ENCODE assay signal across 8 mouse cellular contexts in the genomic region with DNA sequence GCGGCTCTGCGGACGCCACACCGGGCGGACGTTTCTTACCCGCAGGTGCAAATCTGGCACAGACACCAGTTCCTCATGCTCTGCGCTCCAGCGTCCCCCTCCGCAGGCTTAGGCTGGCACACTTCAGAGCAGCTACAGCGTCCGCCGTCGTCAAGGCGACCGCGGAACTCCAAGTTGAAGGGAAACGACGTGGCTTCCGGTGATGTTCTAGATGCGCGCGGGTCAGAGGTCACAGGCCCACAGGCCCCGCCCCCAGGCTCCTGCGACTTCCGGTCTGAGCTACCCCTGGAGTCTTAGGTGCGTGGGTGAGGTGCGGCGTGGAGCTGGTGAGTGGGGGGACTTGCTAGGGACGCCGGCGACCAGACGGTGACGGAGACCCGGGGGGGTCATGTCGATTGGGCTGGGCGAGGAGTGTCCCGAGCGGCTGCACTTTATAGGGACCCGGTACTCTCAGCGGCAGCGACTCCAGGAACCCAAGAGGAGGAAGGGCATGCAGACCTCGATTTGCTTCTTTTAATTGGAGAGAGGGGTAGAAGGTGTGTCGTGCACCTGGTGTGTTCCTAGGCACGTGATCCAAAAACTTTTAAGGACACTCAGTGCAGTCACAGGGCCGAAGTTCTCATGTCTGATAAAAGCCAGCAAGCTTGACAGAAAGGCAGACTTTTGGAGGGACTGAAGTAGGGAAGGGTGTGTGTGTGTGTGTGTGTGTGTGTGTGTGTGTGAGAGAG. TPM values are rescaled to one million over a fixed set of nuclear protein-coding genes. Genes with fewer than 3 reads are reported as not detected.
DNase-seq lines count a peak whose midpoint lies in the region; ATAC-seq and TF ChIP-seq lines count a peak whose summit lies in the region.

A gene (minus strand): TSS at position 176 of the 728 bp plus-strand sequence.
A gene (plus strand): TSS at position 262 of the 728 bp plus-strand sequence.

- peak; percentile 100 for ATAC-seq in forebrain, embryonic 15.5 days (replicated peaks)
- peak; percentile 99 for ATAC-seq in neutrophil, adult 5-6 weeks (ENCODE audit: extremely low read depth, insufficient number of reproducible peaks, low FRiP score, poor library complexity, severe bottlenecking)

- intact Hi-C loops in heart, postnatal 25 days (cut with DNase I), result no loop called here

- peak within 1 kb of the TSS; percentile 34; the same call in 1 of the 2 replicates for H3K27ac ChIP-seq in forebrain, embryonic 15.5 days (replicated peaks)

- no peaks in the 10 kb centered on the region for H3K9me3 ChIP-seq in forebrain, embryonic 15.5 days

- 0 out of 2 replicates have a peak, but pooled peaks cover 4% of the 10 kb centered on the region for H3K36me3 ChIP-seq in forebrain, embryonic 15.5 days

- DNase-seq in ES-CJ7 (ENCODE audit: low read depth, low spot score), result peak; percentile 93
- DNase-seq in cerebellum, adult 11 months, result peak; percentile 93
- peak; percentile 80 for DNase-seq in heart, postnatal 25 days (ENCODE audit: low spot score)
- DNase-seq in layer of hippocampus, adult 18-20 months (ENCODE audit: low spot score in 2 of 2), result peak; percentile 93 to 98
- peak; percentile 93 for DNase-seq in lung, adult 2 months
- DNase-seq in thymus, adult 18-20 months, result peak; percentile 94 to 96

- peak within 1 kb of the TSS; percentile 63 for H3K4me2 ChIP-seq in forebrain, embryonic 15.5 days (replicated peaks)

- H3K9ac ChIP-seq in forebrain, embryonic 15.5 days (replicated peaks), result peak within 1 kb of the TSS; percentile 75

- under 1% methylated on average over 46 of the region's 46 CpGs for WGBS in forebrain, embryonic 15.5 days
- WGBS in lung, adult 2 months, result under 1% methylated on average over 46 of the region's 46 CpGs

- peaks cover 12% of the 10 kb centered on the region for H3K4me1 ChIP-seq in forebrain, embryonic 15.5 days
- peaks cover 2% of the 10 kb centered on the region; the same call in 1 of the 2 replicates for H3K4me1 ChIP-seq in lung, adult 2 months (ENCODE audit: control insufficient read depth, insufficient read depth, low read length)

- H3K27me3 ChIP-seq in forebrain, embryonic 15.5 days, result no peaks in the 10 kb centered on the region

- H3K4me3 ChIP-seq in forebrain, embryonic 15.5 days, result peak within 1 kb of the TSS; percentile 73
- H3K4me3 ChIP-seq in lung, adult 2 months (replicated peaks; ENCODE audit: extremely low read depth, low read depth, low read length), result peak within 1 kb of the TSS; percentile 94

- no peak for TF ChIP-seq CTCF in lung, adult 2 months (IDR thresholded peaks at IDR 0.05; ENCODE audit: insufficient read depth, low read length)

- no peak for TF ChIP-seq POLR2A in lung, adult 2 months (IDR thresholded peaks at IDR 0.05; ENCODE audit: borderline replicate concordance, extremely low read depth, low read depth, low read length)

RNA-seq across cellular contexts. Expression of the first gene that starts in this region (rescaled TPM):
- polyA plus RNA-seq in forebrain, embryonic 15.5 days (2015; fragmentation: Nextera tagmentation; extraction: Ambion mirVana), result 17.6 and 21.4 TPM in 2 replicates
- 1 to 10 TPM; 1.1 to 2.7 TPM for total RNA-seq in heart, postnatal 25 days (2021)
- total RNA-seq in layer of hippocampus, adult 18-20 months (2021), result 1 to 10 TPM; 6.5 to 9.5 TPM
- 3.9 and 5.7 TPM in 2 replicates for polyA plus RNA-seq in lung, adult 2 months (2012; rRNA removed)
- not detected in 2 replicates for total RNA-seq in neutrophil, adult 5-6 weeks (2017)

RNA-seq across cellular contexts. Expression of the second gene that starts in this region (rescaled TPM):
- polyA plus RNA-seq in forebrain, embryonic 15.5 days (2015; fragmentation: Nextera tagmentation; extraction: Ambion mirVana), result 20.3 and 21.4 TPM in 2 replicates
- total RNA-seq in heart, postnatal 25 days (2021), result 10 to 100 TPM in 1 of 2 experiments, 1 to 10 TPM in 1; 8.8 to 10.1 TPM
- total RNA-seq in layer of hippocampus, adult 18-20 months (2021), result 10 to 100 TPM; 16.3 to 17.7 TPM
- polyA plus RNA-seq in lung, adult 2 months (2012; rRNA removed), result 2.4 and 5.5 TPM in 2 replicates
- total RNA-seq in neutrophil, adult 5-6 weeks (2017), result 22.1 and 25.6 TPM in 2 replicates

Comparison
In these comparisons a context has a peak if more than half of its experiments do, and no peak if none do; other contexts are left out.
1. Peak in every context shown above with its lines: DNase-seq, ATAC-seq, H3K4me3 ChIP-seq and H3K27ac ChIP-seq.